Mouse (Mus musculus): ENCODE results near the gene Olfr1337. TPM values are rescaled to one million over a fixed set of nuclear protein-coding genes. Genes with fewer than 3 reads are reported as not detected.

The Olfr1337 gene
- polyA plus RNA-seq, 1 experiment from 2014 or later = not detected

Other genes with a start within 250 kb of the Olfr1337 start
- 0.40 and 0.46 TPM in 2 replicates for gene Tmem125, start 238.5 kb downstream of the Olfr1337 start, polyA plus RNA-seq (2014; fragmentation: Nextera tagmentation; extraction: Ambion mirVana)
- gene Cfap57, start 161.8 kb downstream of the Olfr1337 start, polyA plus RNA-seq (2014; fragmentation: Nextera tagmentation; extraction: Ambion mirVana) = 1.5 and 2.0 TPM in 2 replicates
- gene Ebna1bp2, start 161.8 kb downstream of the Olfr1337 start, polyA plus RNA-seq (2014; fragmentation: Nextera tagmentation; extraction: Ambion mirVana) = 192 and 193 TPM in 2 replicates
- gene Olfr62, start 123.6 kb downstream of the Olfr1337 start, polyA plus RNA-seq (2014; fragmentation: Nextera tagmentation; extraction: Ambion mirVana) = not detected in 2 replicates
- not detected in 2 replicates for gene Olfr1342, start 89.8 kb downstream of the Olfr1337 start, polyA plus RNA-seq (2014; fragmentation: Nextera tagmentation; extraction: Ambion mirVana)
- not detected in 2 replicates for gene Olfr1341, start 79.1 kb downstream of the Olfr1337 start, polyA plus RNA-seq (2014; fragmentation: Nextera tagmentation; extraction: Ambion mirVana)
- gene Olfr1340, start 62.4 kb downstream of the Olfr1337 start, polyA plus RNA-seq (2014; fragmentation: Nextera tagmentation; extraction: Ambion mirVana) = not detected in 2 replicates
- not detected in 2 replicates for gene Olfr1339, start 50.4 kb downstream of the Olfr1337 start, polyA plus RNA-seq (2014; fragmentation: Nextera tagmentation; extraction: Ambion mirVana)
- gene Olfr1338, start 23.8 kb downstream of the Olfr1337 start, polyA plus RNA-seq (2014; fragmentation: Nextera tagmentation; extraction: Ambion mirVana) = not detected in 2 replicates
- not detected in 2 replicates for gene Olfr1335, start 27.4 kb upstream of the Olfr1337 start, polyA plus RNA-seq (2014; fragmentation: Nextera tagmentation; extraction: Ambion mirVana)
- not detected in 2 replicates for gene Olfr1333, start 53.7 kb upstream of the Olfr1337 start, polyA plus RNA-seq (2014; fragmentation: Nextera tagmentation; extraction: Ambion mirVana)
- not detected in 2 replicates for gene Olfr1331, start 82.1 kb upstream of the Olfr1337 start, polyA plus RNA-seq (2014; fragmentation: Nextera tagmentation; extraction: Ambion mirVana)
- gene Olfr1330, start 106.0 kb upstream of the Olfr1337 start, polyA plus RNA-seq (2014; fragmentation: Nextera tagmentation; extraction: Ambion mirVana) = not detected in 2 replicates
- not detected in 2 replicates for gene Olfr1329, start 134.9 kb upstream of the Olfr1337 start, polyA plus RNA-seq (2014; fragmentation: Nextera tagmentation; extraction: Ambion mirVana)
- gene Olfr1328, start 156.0 kb upstream of the Olfr1337 start, polyA plus RNA-seq (2014; fragmentation: Nextera tagmentation; extraction: Ambion mirVana) = 0.07 TPM in 1 of 2 replicates, not detected in the other
- not detected in 2 replicates for gene Lao1, start 179.0 kb upstream of the Olfr1337 start, polyA plus RNA-seq (2014; fragmentation: Nextera tagmentation; extraction: Ambion mirVana)

Measured in hindbrain, embryonic 11.5 days (tissue).